Mouse (Mus musculus): ENCODE results near the gene Ifi203. TPM values are rescaled to one million over a fixed set of nuclear protein-coding genes. Genes with fewer than 3 reads are reported as not detected.
"Not testable (repeated sequence)": the region's sequence is repeated elsewhere in the genome, so short reads cannot be mapped to it uniquely, and the experiment has no call there.

Ifi203 gene
- polyA plus RNA-seq (2014; fragmentation: Nextera tagmentation; extraction: Ambion mirVana) = 0.99 and 1.1 TPM in 2 replicates

- H3K4me2 ChIP-seq (ENCODE audit: low read length); H3K4me3 ChIP-seq (ENCODE audit: control insufficient read depth in 1 of 2, insufficient read depth in 1 of 2, low read depth in 1 of 2, low read length in 2 of 2): not testable (repeated sequence)
These were observed at the start of gene Ifi203, which contains the start of gene Mndal for GRCm38 (mm10) chr1:173941924-173942779. Gene Ifi203 (minus strand): TSS chr1:173942672. Gene Mndal (minus strand): TSS chr1:173942491.

GRCm38 (mm10) chr1:173982694-173983305 is 40.3 kb upstream of the Ifi203 start, which contains the start of gene Ifi202b:
Gene Ifi202b (minus strand): TSS chr1:173982744.
- H3K36me3 ChIP-seq (ENCODE audit: control insufficient read depth, insufficient read depth, low read length); H3K27me3 ChIP-seq (ENCODE audit: control insufficient read depth, insufficient read depth, low read length); H3K9me3 ChIP-seq (ENCODE audit: control insufficient read depth, low read length); H3K4me3 ChIP-seq (ENCODE audit: control insufficient read depth in 1 of 2, insufficient read depth in 1 of 2, low read depth in 1 of 2, low read length in 2 of 2); H3K4me2 ChIP-seq (ENCODE audit: low read length); ATAC-seq (ENCODE audit: insufficient number of reproducible peaks, insufficient read depth, low FRiP score, low read depth); H3K4me1 ChIP-seq (ENCODE audit: control insufficient read depth in 2 of 2, insufficient read depth in 2 of 2, low read length in 2 of 2); H3K27ac ChIP-seq (replicated peaks in 1 of 2; ENCODE audit: control insufficient read depth in 1 of 2, insufficient read depth in 1 of 2, low read depth in 2 of 2, low read length in 2 of 2); H3K9ac ChIP-seq (ENCODE audit: low read length): not testable (repeated sequence)
- 82% methylated on average over 6 of the region's 6 CpGs for WGBS

More at GRCm38 (mm10) chr1:173941924-173942779, at the start of gene Ifi203, which contains the start of gene Mndal:
- H3K9ac ChIP-seq (ENCODE audit: low read length); H3K9me3 ChIP-seq (ENCODE audit: control insufficient read depth, low read length); H3K27ac ChIP-seq (replicated peaks in 1 of 2; ENCODE audit: control insufficient read depth in 1 of 2, insufficient read depth in 1 of 2, low read depth in 2 of 2, low read length in 2 of 2); H3K36me3 ChIP-seq (ENCODE audit: control insufficient read depth, insufficient read depth, low read length); H3K4me1 ChIP-seq (ENCODE audit: control insufficient read depth in 2 of 2, insufficient read depth in 2 of 2, low read length in 2 of 2); ATAC-seq (ENCODE audit: insufficient number of reproducible peaks, insufficient read depth, low FRiP score, low read depth); H3K27me3 ChIP-seq (ENCODE audit: control insufficient read depth, insufficient read depth, low read length): not testable (repeated sequence)
- WGBS = 60% methylated on average over 3 of the region's 3 CpGs

GRCm38 (mm10) chr1:173981038-173981437 is 38.6 kb upstream of the Ifi203 start:
- H3K4me1 ChIP-seq (ENCODE audit: control insufficient read depth in 2 of 2, insufficient read depth in 2 of 2, low read length in 2 of 2); H3K27me3 ChIP-seq (ENCODE audit: control insufficient read depth, insufficient read depth, low read length); H3K36me3 ChIP-seq (ENCODE audit: control insufficient read depth, insufficient read depth, low read length); ATAC-seq (ENCODE audit: insufficient number of reproducible peaks, insufficient read depth, low FRiP score, low read depth); H3K4me2 ChIP-seq (ENCODE audit: low read length); H3K27ac ChIP-seq (replicated peaks in 1 of 2; ENCODE audit: control insufficient read depth in 1 of 2, insufficient read depth in 1 of 2, low read depth in 2 of 2, low read length in 2 of 2); H3K4me3 ChIP-seq (ENCODE audit: control insufficient read depth in 1 of 2, insufficient read depth in 1 of 2, low read depth in 1 of 2, low read length in 2 of 2); H3K9me3 ChIP-seq (ENCODE audit: control insufficient read depth, low read length); H3K9ac ChIP-seq (ENCODE audit: low read length): not testable (repeated sequence)
- 3% methylated on average over 3 of the region's 3 CpGs for WGBS

GRCm38 (mm10) chr1:173977622-173978021 is 35.1 kb upstream of the Ifi203 start:
- Histone ChIP-seq H3K4me3 (ENCODE audit: control insufficient read depth in 1 of 2, insufficient read depth in 1 of 2, low read depth in 1 of 2, low read length in 2 of 2) (no peak overlapping the region), H3K9me3 (ENCODE audit: control insufficient read depth, low read length) (no peaks in the 10 kb centered on the region), H3K4me2 (ENCODE audit: low read length) (no peak overlapping the region), H3K36me3 (ENCODE audit: control insufficient read depth, insufficient read depth, low read length) (no peaks in the 10 kb centered on the region), H3K9ac (ENCODE audit: low read length) (no peak overlapping the region), H3K27ac (replicated peaks in 1 of 2; ENCODE audit: control insufficient read depth in 1 of 2, insufficient read depth in 1 of 2, low read depth in 2 of 2, low read length in 2 of 2) (no peak overlapping the region), H3K4me1 (ENCODE audit: control insufficient read depth in 2 of 2, insufficient read depth in 2 of 2, low read length in 2 of 2) (0 out of 4 replicates have a peak, but pooled peaks cover 0 to 3% of the 10 kb centered on the region in 2 experiments), H3K27me3 (ENCODE audit: control insufficient read depth, insufficient read depth, low read length) (no peaks in the 10 kb centered on the region)
- no peak for ATAC-seq (ENCODE audit: insufficient number of reproducible peaks, insufficient read depth, low FRiP score, low read depth)

- no peak overlapping the region for H3K4me3 ChIP-seq (ENCODE audit: control insufficient read depth in 1 of 2, insufficient read depth in 1 of 2, low read depth in 1 of 2, low read length in 2 of 2)
- ATAC-seq (ENCODE audit: insufficient number of reproducible peaks, insufficient read depth, low FRiP score, low read depth) = no peak
- H3K9me3 ChIP-seq (ENCODE audit: control insufficient read depth, low read length) = no peaks in the 10 kb centered on the region
- no peak overlapping the region for H3K27ac ChIP-seq (replicated peaks in 1 of 2; ENCODE audit: control insufficient read depth in 1 of 2, insufficient read depth in 1 of 2, low read depth in 2 of 2, low read length in 2 of 2)
- no peaks in the 10 kb centered on the region for H3K27me3 ChIP-seq (ENCODE audit: control insufficient read depth, insufficient read depth, low read length)
- H3K4me1 ChIP-seq (ENCODE audit: control insufficient read depth in 2 of 2, insufficient read depth in 2 of 2, low read length in 2 of 2) = no peaks in the 10 kb centered on the region
- no peak overlapping the region for H3K9ac ChIP-seq (ENCODE audit: low read length)
- no peak overlapping the region for H3K4me2 ChIP-seq (ENCODE audit: low read length)
- H3K36me3 ChIP-seq (ENCODE audit: control insufficient read depth, insufficient read depth, low read length) = no peaks in the 10 kb centered on the region
These were observed 30.6 kb upstream of the Ifi203 start for GRCm38 (mm10) chr1:173973111-173973510.

- WGBS = 91% methylated on average over 1 of the region's 1 CpGs
- H3K36me3 ChIP-seq (ENCODE audit: control insufficient read depth, insufficient read depth, low read length); H3K4me2 ChIP-seq (ENCODE audit: low read length); H3K27ac ChIP-seq (replicated peaks in 1 of 2; ENCODE audit: control insufficient read depth in 1 of 2, insufficient read depth in 1 of 2, low read depth in 2 of 2, low read length in 2 of 2); H3K27me3 ChIP-seq (ENCODE audit: control insufficient read depth, insufficient read depth, low read length); ATAC-seq (ENCODE audit: insufficient number of reproducible peaks, insufficient read depth, low FRiP score, low read depth); H3K9me3 ChIP-seq (ENCODE audit: control insufficient read depth, low read length); H3K4me3 ChIP-seq (ENCODE audit: control insufficient read depth in 1 of 2, insufficient read depth in 1 of 2, low read depth in 1 of 2, low read length in 2 of 2); H3K9ac ChIP-seq (ENCODE audit: low read length); H3K4me1 ChIP-seq (ENCODE audit: control insufficient read depth in 2 of 2, insufficient read depth in 2 of 2, low read length in 2 of 2): not testable (repeated sequence)
These were observed 19.0 kb upstream of the Ifi203 start for GRCm38 (mm10) chr1:173961491-173961890.

- H3K27me3 ChIP-seq (ENCODE audit: control insufficient read depth, insufficient read depth, low read length); H3K4me1 ChIP-seq (ENCODE audit: control insufficient read depth in 2 of 2, insufficient read depth in 2 of 2, low read length in 2 of 2); H3K27ac ChIP-seq (replicated peaks in 1 of 2; ENCODE audit: control insufficient read depth in 1 of 2, insufficient read depth in 1 of 2, low read depth in 2 of 2, low read length in 2 of 2); ATAC-seq (ENCODE audit: insufficient number of reproducible peaks, insufficient read depth, low FRiP score, low read depth); H3K36me3 ChIP-seq (ENCODE audit: control insufficient read depth, insufficient read depth, low read length); H3K9ac ChIP-seq (ENCODE audit: low read length); H3K9me3 ChIP-seq (ENCODE audit: control insufficient read depth, low read length); H3K4me2 ChIP-seq (ENCODE audit: low read length); H3K4me3 ChIP-seq (ENCODE audit: control insufficient read depth in 1 of 2, insufficient read depth in 1 of 2, low read depth in 1 of 2, low read length in 2 of 2): not testable (repeated sequence)
- WGBS = 55% methylated on average over 3 of the region's 3 CpGs
These were observed 17.5 kb upstream of the Ifi203 start for GRCm38 (mm10) chr1:173959998-173960397.
